Mouse (Mus musculus): ENCODE measurements around the gene Zfp282. TPM values are rescaled to one million over a fixed set of nuclear protein-coding genes. Genes with fewer than 3 reads are reported as not detected.

Gene Zfp282
- polyA plus RNA-seq, 1 experiment, result not detected

GRCm38 (mm10) chr6:47878593-47878992 is 1.6 kb downstream of the Zfp282 start:
- TF ChIP-seq CTCF (IDR thresholded peaks at IDR 0.05; ENCODE audit: insufficient read depth, low read depth, low read length), result no peak
- no peak for TF ChIP-seq POLR2A (IDR thresholded peaks at IDR 0.05; ENCODE audit: insufficient read depth, low read depth, low read length)
- peak overlapping the region; percentile 91; the same call in 1 of the 2 replicates for H3K4me3 ChIP-seq (ENCODE audit: insufficient read depth, low read depth, low read length)
- H3K4me1 ChIP-seq (ENCODE audit: control insufficient read depth, insufficient read depth, low read length), result peaks cover 20% of the 10 kb centered on the region
- 0 out of 2 replicates have a peak overlapping the region, but pooled peaks have one; percentile 15 for H3K27ac ChIP-seq (ENCODE audit: insufficient read depth, low read depth, low read length)
- 28% methylated on average over 3 of the region's 3 CpGs for WGBS

DNA sequence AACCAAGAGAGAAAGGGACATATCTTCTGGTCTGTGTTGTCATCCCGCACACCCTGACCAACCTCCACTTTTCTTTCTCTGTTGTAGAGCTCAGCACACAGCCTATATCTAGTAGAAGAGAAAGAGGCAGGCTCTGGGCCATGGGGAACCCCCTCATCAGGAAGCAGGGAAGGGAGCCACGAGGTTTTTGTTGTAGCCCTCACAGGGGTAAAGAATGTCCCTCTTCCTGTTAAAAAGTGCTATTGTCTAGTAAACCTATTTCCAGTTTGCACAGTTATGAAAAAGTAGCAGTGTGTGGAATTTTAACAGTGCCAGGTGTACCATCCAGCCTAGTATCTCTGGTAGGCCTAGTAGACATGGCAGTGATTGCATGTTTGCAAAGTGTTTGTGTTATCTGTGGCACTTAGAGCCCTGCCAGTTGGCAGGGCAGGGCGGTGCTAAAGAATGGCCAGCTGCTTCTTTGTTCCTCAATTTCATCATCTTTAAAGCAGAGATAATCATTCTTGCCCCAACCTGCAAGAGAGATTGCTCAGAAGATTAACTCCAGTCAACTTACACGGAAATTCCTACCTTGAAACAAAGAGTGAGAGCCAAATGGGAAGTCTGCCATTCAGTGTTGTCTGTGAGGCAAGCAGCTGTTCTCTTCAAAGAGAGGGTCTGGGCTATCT is 2.2 kb downstream of the Zfp282 start:
- 39% methylated on average over 4 of the region's 4 CpGs for WGBS
- H3K4me1 ChIP-seq (ENCODE audit: control insufficient read depth, insufficient read depth, low read length), result peaks cover 20% of the 10 kb centered on the region
- no peak for TF ChIP-seq POLR2A (IDR thresholded peaks at IDR 0.05; ENCODE audit: insufficient read depth, low read depth, low read length)
- TF ChIP-seq CTCF (IDR thresholded peaks at IDR 0.05; ENCODE audit: insufficient read depth, low read depth, low read length), result no peak
- peak overlapping the region; percentile 91; the same call in 1 of the 2 replicates for H3K4me3 ChIP-seq (ENCODE audit: insufficient read depth, low read depth, low read length)
- H3K27ac ChIP-seq (ENCODE audit: insufficient read depth, low read depth, low read length), result no peak overlapping the region

- TF ChIP-seq POLR2A (IDR thresholded peaks at IDR 0.05; ENCODE audit: insufficient read depth, low read depth, low read length), result no peak
- no peak for TF ChIP-seq CTCF (IDR thresholded peaks at IDR 0.05; ENCODE audit: insufficient read depth, low read depth, low read length)
- Histone ChIP-seq H3K27ac (ENCODE audit: insufficient read depth, low read depth, low read length) (no peak overlapping the region), H3K4me3 (ENCODE audit: insufficient read depth, low read depth, low read length) (no peak overlapping the region), H3K4me1 (ENCODE audit: control insufficient read depth, insufficient read depth, low read length) (peaks cover 20% of the 10 kb centered on the region)
- 96% methylated on average over 10 of the region's 10 CpGs for WGBS
These were observed 3.2 kb downstream of the Zfp282 start for GRCm38 (mm10) chr6:47880166-47880565.

DNA sequence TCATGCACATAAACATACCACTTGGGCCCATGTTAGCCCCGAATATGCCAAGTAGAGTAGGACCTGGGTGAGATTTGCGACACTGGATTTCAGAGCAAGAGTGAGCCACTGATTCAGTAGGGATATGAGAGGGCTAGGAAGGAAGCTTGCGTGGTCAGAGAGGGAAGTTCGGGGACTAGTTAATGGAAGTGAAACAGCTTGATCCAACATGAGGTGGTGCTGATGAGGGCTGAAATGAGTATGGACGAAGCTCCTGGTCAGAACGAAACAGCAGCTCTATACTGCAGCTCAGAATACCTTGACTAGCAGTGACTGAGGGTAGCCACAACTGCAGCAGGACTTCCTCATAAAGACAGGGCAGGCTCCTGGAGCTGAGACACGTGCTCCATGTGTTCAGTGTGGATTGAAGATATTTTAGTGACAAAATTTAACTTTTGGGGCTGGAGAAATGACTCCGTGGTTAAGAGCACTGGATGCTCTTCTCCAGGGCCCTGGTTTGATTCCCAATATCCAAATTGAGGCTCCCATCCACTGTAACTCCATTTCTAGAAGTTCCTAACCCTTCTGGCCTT is 11.9 kb downstream of the Zfp282 start:
- H3K4me1 ChIP-seq (ENCODE audit: control insufficient read depth, insufficient read depth, low read length), result no peaks in the 10 kb centered on the region
- no peak for TF ChIP-seq POLR2A (IDR thresholded peaks at IDR 0.05; ENCODE audit: insufficient read depth, low read depth, low read length)
- no peak for TF ChIP-seq CTCF (IDR thresholded peaks at IDR 0.05; ENCODE audit: insufficient read depth, low read depth, low read length)
- 89% methylated on average over 8 of the region's 8 CpGs for WGBS

DNA sequence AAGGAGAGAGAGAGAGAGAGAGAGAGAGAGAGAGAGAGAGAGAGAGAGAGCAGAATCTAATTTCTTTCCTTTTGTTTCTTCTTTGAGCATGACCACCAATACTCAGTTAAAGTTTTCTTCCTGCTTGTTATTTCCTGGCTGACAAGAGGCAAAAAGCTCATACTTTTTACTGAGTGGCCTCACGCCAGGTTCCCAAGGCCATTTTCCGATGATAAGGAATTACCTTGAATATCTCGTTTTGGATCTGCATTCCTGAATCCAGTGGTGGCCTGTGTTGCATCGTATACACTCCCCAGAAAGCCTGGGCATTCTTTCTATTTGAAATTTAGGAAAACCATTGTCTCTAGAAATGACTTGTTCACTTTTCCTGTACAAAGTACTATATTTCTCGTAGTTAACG is 22.4 kb downstream of the Zfp282 start:
- H3K4me3 ChIP-seq (ENCODE audit: insufficient read depth, low read depth, low read length), result no peak overlapping the region
- H3K27ac ChIP-seq (ENCODE audit: insufficient read depth, low read depth, low read length), result no peak overlapping the region
- no peaks in the 10 kb centered on the region for H3K4me1 ChIP-seq (ENCODE audit: control insufficient read depth, insufficient read depth, low read length)
- WGBS, result 94% methylated on average over 6 of the region's 6 CpGs
- no peak for TF ChIP-seq POLR2A (IDR thresholded peaks at IDR 0.05; ENCODE audit: insufficient read depth, low read depth, low read length)
- TF ChIP-seq CTCF (IDR thresholded peaks at IDR 0.05; ENCODE audit: insufficient read depth, low read depth, low read length), result no peak

More for the DNA sequence above, 11.9 kb downstream of the Zfp282 start:
- Histone ChIP-seq H3K4me3 (ENCODE audit: insufficient read depth, low read depth, low read length) (no peak overlapping the region), H3K27ac (ENCODE audit: insufficient read depth, low read depth, low read length) (no peak overlapping the region)

DNA sequence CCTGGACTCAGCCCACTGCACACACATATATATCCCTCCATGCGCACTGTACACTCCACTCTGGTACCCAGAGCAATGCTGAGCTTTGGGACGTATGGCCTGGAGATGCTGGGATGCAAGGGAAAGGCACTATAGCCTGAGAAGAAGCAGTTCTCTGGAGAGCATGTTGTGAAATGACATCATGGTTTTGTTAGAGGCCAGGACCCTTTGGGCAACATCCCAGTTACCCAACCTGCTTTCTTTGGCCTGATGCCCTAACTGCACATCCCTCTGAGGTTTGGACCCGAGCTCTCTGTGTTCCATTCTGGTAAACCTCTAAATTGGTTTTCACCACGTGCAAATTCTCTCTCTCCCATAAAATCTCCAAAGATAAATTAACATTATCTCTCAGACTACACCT is 26.6 kb downstream of the Zfp282 start:
- H3K4me3 ChIP-seq (ENCODE audit: insufficient read depth, low read depth, low read length), result no peak overlapping the region
- no peak for TF ChIP-seq POLR2A (IDR thresholded peaks at IDR 0.05; ENCODE audit: insufficient read depth, low read depth, low read length)
- no peak for TF ChIP-seq CTCF (IDR thresholded peaks at IDR 0.05; ENCODE audit: insufficient read depth, low read depth, low read length)
- H3K27ac ChIP-seq (ENCODE audit: insufficient read depth, low read depth, low read length), result no peak overlapping the region
- no peaks in the 10 kb centered on the region for H3K4me1 ChIP-seq (ENCODE audit: control insufficient read depth, insufficient read depth, low read length)
- 63% methylated on average over 4 of the region's 4 CpGs for WGBS

DNA sequence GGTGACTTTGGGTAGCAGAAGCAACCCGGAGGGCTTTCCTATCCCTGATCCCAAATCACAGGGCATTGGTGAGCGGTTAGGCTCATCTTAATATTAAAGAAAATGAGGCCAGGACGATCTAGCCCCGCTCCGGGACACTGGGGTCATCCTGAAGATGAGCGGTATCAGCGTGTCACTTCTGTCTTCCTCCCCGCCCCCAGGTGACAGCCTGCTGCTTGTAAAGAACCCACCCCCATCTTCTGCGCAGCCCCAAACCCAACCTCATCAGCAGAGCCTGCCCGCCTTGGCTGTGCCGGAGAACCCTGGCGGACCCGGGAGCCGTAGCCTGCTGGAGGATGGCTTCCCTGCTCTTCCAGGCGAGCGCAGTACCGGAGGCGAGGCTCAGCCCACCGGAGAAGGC is 27.4 kb downstream of the Zfp282 start:
- TF ChIP-seq POLR2A (IDR thresholded peaks at IDR 0.05; ENCODE audit: insufficient read depth, low read depth, low read length) (no peak), CTCF (IDR thresholded peaks at IDR 0.05; ENCODE audit: insufficient read depth, low read depth, low read length) (no peak)
- Histone ChIP-seq H3K4me1 (ENCODE audit: control insufficient read depth, insufficient read depth, low read length) (no peaks in the 10 kb centered on the region), H3K27ac (ENCODE audit: insufficient read depth, low read depth, low read length) (no peak overlapping the region), H3K4me3 (ENCODE audit: insufficient read depth, low read depth, low read length) (no peak overlapping the region)
- 75% methylated on average over 19 of the region's 19 CpGs for WGBS

DNA sequence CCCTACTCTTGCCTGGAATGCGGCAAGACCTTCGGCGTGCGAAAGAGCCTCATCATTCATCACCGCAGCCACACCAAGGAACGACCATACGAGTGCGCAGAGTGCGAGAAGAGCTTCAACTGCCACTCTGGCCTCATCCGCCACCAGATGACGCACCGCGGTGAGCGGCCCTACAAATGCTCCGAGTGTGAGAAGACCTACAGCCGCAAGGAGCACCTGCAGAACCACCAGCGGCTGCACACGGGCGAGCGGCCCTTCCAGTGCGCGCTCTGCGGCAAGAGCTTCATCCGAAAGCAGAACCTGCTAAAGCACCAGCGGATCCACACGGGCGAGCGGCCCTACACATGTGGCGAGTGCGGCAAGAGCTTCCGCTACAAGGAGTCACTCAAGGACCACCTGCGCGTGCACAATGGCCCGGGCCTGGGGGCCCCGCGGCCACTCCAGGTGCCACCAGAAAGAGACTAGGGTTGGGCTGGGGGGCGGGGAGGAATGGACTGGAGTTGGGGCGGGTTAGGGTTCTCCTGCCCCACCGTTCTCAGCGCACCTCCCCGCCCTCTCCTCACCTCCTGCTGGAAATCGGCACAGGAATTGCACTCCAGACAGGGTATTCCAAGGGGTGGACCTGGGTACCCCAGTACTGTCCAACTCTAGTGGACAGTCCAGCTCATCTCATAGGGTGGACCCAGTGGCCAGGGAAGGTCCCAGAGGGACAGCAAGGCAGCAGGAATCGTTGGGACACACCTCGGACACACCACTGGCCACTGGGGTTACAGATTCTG is 28.1 kb downstream of the Zfp282 start:
- 75% methylated on average over 44 of the region's 44 CpGs for WGBS
- TF ChIP-seq CTCF (IDR thresholded peaks at IDR 0.05; ENCODE audit: insufficient read depth, low read depth, low read length) (no peak), POLR2A (IDR thresholded peaks at IDR 0.05; ENCODE audit: insufficient read depth, low read depth, low read length) (no peak)
- H3K4me1 ChIP-seq (ENCODE audit: control insufficient read depth, insufficient read depth, low read length), result no peaks in the 10 kb centered on the region
- no peak overlapping the region for H3K4me3 ChIP-seq (ENCODE audit: insufficient read depth, low read depth, low read length)
- H3K27ac ChIP-seq (ENCODE audit: insufficient read depth, low read depth, low read length), result no peak overlapping the region

- Histone ChIP-seq H3K27ac (ENCODE audit: insufficient read depth, low read depth, low read length) (no peak overlapping the region), H3K4me3 (ENCODE audit: insufficient read depth, low read depth, low read length) (no peak overlapping the region), H3K4me1 (ENCODE audit: control insufficient read depth, insufficient read depth, low read length) (no peaks in the 10 kb centered on the region)
- 97% methylated on average over 5 of the region's 5 CpGs for WGBS
- TF ChIP-seq POLR2A (IDR thresholded peaks at IDR 0.05; ENCODE audit: insufficient read depth, low read depth, low read length), result no peak
- TF ChIP-seq CTCF (IDR thresholded peaks at IDR 0.05; ENCODE audit: insufficient read depth, low read depth, low read length), result no peak
These were observed 29.3 kb downstream of the Zfp282 start for GRCm38 (mm10) chr6:47906326-47906725.

Measured in olfactory bulb, adult 2 months (tissue).